Mouse (Mus musculus) right cerebral cortex, postnatal 10 days (tissue): ENCODE data around the gene Prkar1a.

Source experiments
- DNase-seq, 2 experiments: peaks; one replicate each; pipeline ENCODE4 v3.0.0; 2021; ENCODE audit warnings: low spot score in 2 of 2

Gene Prkar1a

GRCm38 (mm10) chr11:109705336-109706054 lies 56.3 kb downstream of the Prkar1a start:
- DNase-seq = no peak

- no peak for DNase-seq
These were observed 56.8 kb downstream of the Prkar1a start for GRCm38 (mm10) chr11:109706055-109706412.

DNA sequence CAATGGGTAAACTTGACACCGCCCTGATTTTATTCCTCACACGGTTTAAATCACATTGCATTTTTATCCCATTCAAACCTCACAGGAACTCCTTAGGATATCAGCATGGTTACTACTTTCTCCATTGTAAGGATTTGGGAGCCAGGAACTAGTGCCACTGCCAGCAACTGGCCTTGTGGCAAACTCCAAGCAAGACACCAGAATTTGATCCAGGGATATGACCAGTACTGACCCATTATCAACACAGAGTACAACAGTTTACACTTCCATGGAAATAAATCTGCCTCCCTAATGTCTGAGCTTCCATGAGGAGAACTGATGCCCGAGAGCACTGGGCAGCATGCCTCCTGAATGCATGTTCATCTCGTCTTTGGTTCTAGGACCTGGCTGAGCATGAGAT lies 57.4 kb downstream of the Prkar1a start:
- no peak for DNase-seq

DNA sequence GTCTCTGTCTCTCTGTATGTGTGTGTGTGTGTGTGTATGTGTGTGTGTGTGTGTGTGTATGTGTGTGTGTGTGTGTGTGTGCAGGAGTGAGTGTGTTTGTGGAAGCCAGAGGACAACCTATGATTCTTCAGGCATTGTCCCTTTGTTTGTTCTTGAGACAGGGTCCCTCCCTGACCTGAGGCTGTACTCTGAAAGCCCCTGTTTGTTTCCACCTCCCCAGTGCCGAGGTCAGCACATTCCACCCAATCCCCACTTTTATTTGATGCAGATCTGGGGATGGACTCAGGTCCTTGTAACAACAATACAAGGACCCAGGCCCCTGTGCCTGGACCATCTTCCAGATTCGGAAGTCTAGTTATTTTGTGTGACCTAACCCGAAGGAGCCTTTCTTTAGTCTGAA lies 58.2 kb downstream of the Prkar1a start:
- no peak for DNase-seq

- DNase-seq = no peak
These were observed 59.6 kb downstream of the Prkar1a start for GRCm38 (mm10) chr11:109708786-109709185.

DNA sequence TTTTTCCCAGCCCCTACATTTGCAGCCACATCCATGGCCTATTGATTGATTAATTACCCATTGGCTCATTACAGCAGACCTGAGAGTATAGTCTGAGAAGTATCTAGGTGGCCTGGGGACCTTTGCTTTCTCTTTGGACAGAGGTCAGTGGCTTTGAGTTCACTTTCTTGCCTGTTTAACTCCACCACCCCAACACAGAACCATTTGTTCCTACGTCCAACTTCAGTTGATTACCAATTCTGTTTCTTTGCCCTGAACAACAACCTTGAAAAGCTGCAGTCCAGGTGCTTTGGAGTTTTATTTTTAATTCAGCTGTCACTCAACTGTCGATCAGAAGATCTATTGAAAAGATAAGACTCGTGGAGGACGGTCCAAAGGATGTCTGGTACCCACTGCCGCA lies 60.3 kb downstream of the Prkar1a start:
- DNase-seq = no peak

- peak in 1 of 2 experiments; percentile 44 for DNase-seq
These were observed 65.4 kb downstream of the Prkar1a start for GRCm38 (mm10) chr11:109714341-109715247.

GRCm38 (mm10) chr11:109715311-109715781 lies 66.1 kb downstream of the Prkar1a start:
- no peak for DNase-seq

GRCm38 (mm10) chr11:109716981-109717380 lies 67.8 kb downstream of the Prkar1a start:
- DNase-seq = no peak

GRCm38 (mm10) chr11:109717448-109717847 lies 68.2 kb downstream of the Prkar1a start:
- peak; percentile 67 to 77 for DNase-seq

DNA sequence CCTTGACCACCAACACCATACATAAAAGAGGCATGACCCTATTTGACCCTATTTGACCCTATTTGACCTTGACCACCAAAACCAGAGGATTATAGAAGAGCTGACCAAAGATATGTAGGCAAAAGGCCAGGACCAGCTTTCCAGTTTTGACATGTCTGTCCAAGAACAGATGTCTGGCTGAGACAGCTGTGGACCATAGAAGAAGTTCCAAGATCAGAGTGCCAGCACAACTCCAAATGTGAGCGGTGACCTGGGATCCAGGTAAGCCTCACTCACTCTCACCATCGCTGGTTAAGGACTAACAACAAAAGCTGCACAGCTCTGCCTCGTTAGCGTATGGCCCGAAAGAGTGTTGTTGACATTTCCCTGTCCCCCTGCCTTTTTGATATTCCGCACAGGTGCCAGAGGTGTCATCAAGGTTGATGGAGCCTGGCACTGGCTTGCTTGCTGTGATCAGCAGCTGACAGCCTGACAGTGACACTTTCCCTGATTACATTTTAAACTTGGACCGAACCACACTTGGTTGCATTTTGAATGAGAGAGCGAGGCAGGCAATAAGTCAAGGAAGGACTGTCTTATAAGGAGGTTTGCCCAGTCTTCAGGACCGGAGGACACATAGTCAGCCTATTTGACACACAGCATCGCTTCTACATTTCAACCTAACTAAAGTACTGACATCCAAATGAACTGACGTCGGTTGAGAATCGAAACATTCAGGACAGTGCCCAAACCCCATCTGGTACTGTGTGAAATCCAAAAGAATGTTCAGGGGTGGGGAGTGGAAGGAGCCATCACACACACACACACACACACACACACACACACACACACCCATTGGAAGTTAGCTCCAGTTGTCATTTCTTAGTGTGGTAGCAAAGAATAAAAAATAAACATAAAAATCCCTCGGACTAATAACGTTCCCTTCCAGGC lies 69.0 kb downstream of the Prkar1a start:
- no peak for DNase-seq
